Mouse (Mus musculus): ENCODE measurements around the gene Als2cr12.
"Not testable (repeated sequence)": the region's sequence is repeated elsewhere in the genome, so short reads cannot be mapped to it uniquely, and the experiment has no call there.

Gene Als2cr12

GRCm38 (mm10) chr1:58719356-58719945 lies 23.7 kb upstream of the Als2cr12 start:
- DNase-seq (ENCODE audit: low spot score): no peak

GRCm38 (mm10) chr1:58717589-58718270 lies 21.9 kb upstream of the Als2cr12 start:
- no peak for DNase-seq (ENCODE audit: low spot score)

GRCm38 (mm10) chr1:58716883-58717220 lies 21.1 kb upstream of the Als2cr12 start:
- DNase-seq (ENCODE audit: low spot score): no peak

GRCm38 (mm10) chr1:58716162-58716882 lies 20.5 kb upstream of the Als2cr12 start:
- peak; percentile 42 for DNase-seq (ENCODE audit: low spot score)

GRCm38 (mm10) chr1:58715536-58715935 lies 19.7 kb upstream of the Als2cr12 start:
- no peak for DNase-seq (ENCODE audit: low spot score)

GRCm38 (mm10) chr1:58714361-58714760 lies 18.6 kb upstream of the Als2cr12 start:
- no peak for DNase-seq (ENCODE audit: low spot score)

- DNase-seq (ENCODE audit: low spot score): peak; percentile 35
Observed at GRCm38 (mm10) chr1:58713893-58714231, 18.1 kb upstream of the Als2cr12 start.

- peak; percentile 50 for DNase-seq (ENCODE audit: low spot score)
Observed at GRCm38 (mm10) chr1:58713081-58713892, 17.5 kb upstream of the Als2cr12 start.

GRCm38 (mm10) chr1:58712076-58713061 lies 16.6 kb upstream of the Als2cr12 start:
- DNase-seq (ENCODE audit: low spot score): peak; percentile 90

- DNase-seq (ENCODE audit: low spot score): peak; percentile 82
Observed at GRCm38 (mm10) chr1:58711365-58712016, 15.7 kb upstream of the Als2cr12 start, which contains the start of gene Cflar. Gene Cflar, plus strand, starts transcription at chr1:58711508.

- no peak for DNase-seq (ENCODE audit: low spot score)
Observed at GRCm38 (mm10) chr1:58710711-58711364, 15.0 kb upstream of the Als2cr12 start.

- DNase-seq (ENCODE audit: low spot score): not testable (repeated sequence)
Observed at GRCm38 (mm10) chr1:58710043-58710442, 14.3 kb upstream of the Als2cr12 start.

- not testable (repeated sequence) for DNase-seq (ENCODE audit: low spot score)
Observed at GRCm38 (mm10) chr1:58700580-58701162, 4.9 kb upstream of the Als2cr12 start.

- DNase-seq (ENCODE audit: low spot score): no peak
Observed at GRCm38 (mm10) chr1:58699988-58700387, 4.2 kb upstream of the Als2cr12 start.

GRCm38 (mm10) chr1:58698781-58699180 lies 3.0 kb upstream of the Als2cr12 start:
- no peak for DNase-seq (ENCODE audit: low spot score)

GRCm38 (mm10) chr1:58697607-58698006 lies 1.8 kb upstream of the Als2cr12 start:
- DNase-seq (ENCODE audit: low spot score): not testable (repeated sequence)

- no peak for DNase-seq (ENCODE audit: low spot score)
Observed at GRCm38 (mm10) chr1:58693696-58694095, 2.1 kb downstream of the Als2cr12 start.

GRCm38 (mm10) chr1:58691718-58692117 lies 4.1 kb downstream of the Als2cr12 start:
- not testable (repeated sequence) for DNase-seq (ENCODE audit: low spot score)

GRCm38 (mm10) chr1:58690834-58691488 lies 4.8 kb downstream of the Als2cr12 start:
- DNase-seq (ENCODE audit: low spot score): peak; percentile 38
